Mouse (Mus musculus): ENCODE results near the gene Exd1.
"Not testable (repeated sequence)": the region's sequence is repeated elsewhere in the genome, so short reads cannot be mapped to it uniquely, and the experiment has no call there.

DNA sequence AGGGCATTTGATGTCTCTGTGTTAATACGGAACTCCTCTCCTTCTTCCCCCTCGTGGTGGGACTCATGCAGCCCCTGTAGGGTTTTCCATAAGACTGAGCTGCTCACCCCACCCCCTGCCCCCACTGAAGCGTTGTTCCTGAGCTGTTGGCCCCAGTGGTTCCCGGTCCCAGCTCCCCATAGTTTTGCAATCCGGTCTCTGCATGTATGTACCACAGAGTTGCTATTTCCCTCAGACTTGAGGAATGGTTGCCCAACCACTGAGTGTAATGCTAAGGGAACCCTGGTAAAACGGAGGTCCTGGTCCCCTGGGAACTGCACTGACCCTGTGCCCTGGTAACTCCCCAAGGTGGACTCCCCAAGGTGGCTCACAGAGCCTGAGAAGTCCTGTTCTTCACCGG, 38.9 kb downstream of the Exd1 start:
- not testable (repeated sequence) for TF ChIP-seq GATA1, TAL1 (IDR thresholded peaks at IDR 0.05; ENCODE audit: low read length)

All from erythroblast, embryonic 14.5 days (primary cell).